8 mouse cellular contexts compared by ENCODE assay signal in the genomic region with DNA sequence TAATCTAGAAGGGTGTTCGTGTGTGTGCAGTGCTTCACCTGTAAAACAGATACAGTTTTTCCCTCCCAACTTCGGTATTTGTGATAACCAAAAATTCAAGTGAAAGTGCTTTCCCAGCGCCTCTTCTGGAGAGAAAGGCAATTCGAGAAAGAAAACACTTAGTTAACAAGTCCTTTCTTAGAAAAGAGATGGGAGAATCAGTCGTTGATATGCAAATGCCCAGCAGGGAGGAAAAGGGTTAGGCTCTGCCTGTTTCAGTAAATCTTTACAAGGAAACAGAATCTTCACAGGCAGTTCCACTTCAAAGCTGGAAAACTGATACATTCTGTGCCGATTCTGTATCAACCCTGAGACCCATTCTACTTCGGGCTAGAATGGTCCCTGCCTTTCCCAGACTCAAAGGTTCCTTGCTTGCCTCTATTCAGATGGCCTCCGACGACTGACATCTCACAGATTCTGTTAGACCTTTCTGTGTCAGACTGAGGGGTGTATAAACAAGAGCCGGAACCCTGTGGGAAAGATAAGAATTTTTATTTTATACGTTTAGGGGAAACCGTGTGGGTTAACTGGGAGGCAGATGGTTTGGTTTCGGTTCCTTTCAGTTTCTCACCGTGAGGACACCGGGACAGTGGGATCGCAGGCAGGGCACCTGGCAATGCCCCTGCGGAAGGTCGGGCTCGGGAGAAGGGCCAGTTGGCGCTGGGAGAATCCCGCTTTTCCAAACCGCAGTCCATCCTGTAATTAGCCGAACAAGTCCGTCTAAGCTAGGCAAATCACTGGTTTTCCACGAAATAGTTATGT. TPM values are rescaled to one million over a fixed set of nuclear protein-coding genes. Genes with fewer than 3 reads are reported as not detected.
DNase-seq lines count a peak whose midpoint lies in the region; ATAC-seq and TF ChIP-seq lines count a peak whose summit lies in the region.

TSS of gene Slc9a2 (plus strand) at position 508 of the 801 bp plus-strand sequence.

- peak within 1 kb of the TSS; percentile 53 for H3K9ac ChIP-seq in forebrain, embryonic 15.5 days (replicated peaks)
- peak within 1 kb of the TSS; percentile 27; the same call in 1 of the 2 replicates for H3K9ac ChIP-seq in intestine, embryonic 14.5 days (ENCODE audit: low read length)
- H3K9ac ChIP-seq in liver, postnatal 0 days (replicated peaks), result no peak within 1 kb of the TSS

- intact Hi-C loops in left cerebral cortex, postnatal 14 days (cut with DNase I), result no loop called here

- H3K4me3 ChIP-seq in layer of hippocampus, adult 2 months, result peak within 1 kb of the TSS; percentile 64
- peak within 1 kb of the TSS; percentile 64 for H3K4me3 ChIP-seq in forebrain, embryonic 15.5 days
- H3K4me3 ChIP-seq in intestine, embryonic 14.5 days (ENCODE audit: low read depth, low read length), result peak within 1 kb of the TSS; percentile 53
- H3K4me3 ChIP-seq in liver, postnatal 0 days (ENCODE audit: low read depth, low read length), result peak within 1 kb of the TSS; percentile 51

- no peaks in the 10 kb centered on the region for H3K9me3 ChIP-seq in forebrain, embryonic 15.5 days
- no peaks in the 10 kb centered on the region for H3K9me3 ChIP-seq in intestine, embryonic 14.5 days (ENCODE audit: control insufficient read depth, low read length)
- H3K9me3 ChIP-seq in liver, postnatal 0 days (ENCODE audit: low read length), result no peaks in the 10 kb centered on the region

- peaks cover 48% of the 10 kb centered on the region for H3K27me3 ChIP-seq in forebrain, embryonic 15.5 days
- H3K27me3 ChIP-seq in intestine, embryonic 14.5 days (replicated peaks; ENCODE audit: control insufficient read depth, insufficient read depth, low read length), result peaks cover 65% of the 10 kb centered on the region
- peaks cover 50% of the 10 kb centered on the region for H3K27me3 ChIP-seq in liver, postnatal 0 days (ENCODE audit: insufficient read depth, low read length)

- no peak for TF ChIP-seq EP300 in liver, postnatal 0 days (IDR thresholded peaks at IDR 0.05; ENCODE audit: low read depth)

- TF ChIP-seq CTCF in layer of hippocampus, adult 2 months (conservative IDR thresholded peaks at IDR 0.05), result peak; percentile 16; the same call in 1 of the 2 replicates
- no peak for TF ChIP-seq CTCF in liver, postnatal 0 days (IDR thresholded peaks at IDR 0.05; ENCODE audit: low read depth)

- DNase-seq in layer of hippocampus, adult 2 months (ENCODE audit: low spot score in 2 of 2), result no peak
- DNase-seq in layer of hippocampus, adult 11-12 months (ENCODE audit: low spot score), result no peak
- DNase-seq in brain, adult 2 months (ENCODE audit: low read depth, low spot score), result peak; percentile 12
- no peak for DNase-seq in intestine, embryonic 14.5 days (ENCODE audit: low spot score)
- DNase-seq in liver, postnatal 0 days, result no peak
- no peak for DNase-seq in adipocyte (ENCODE audit: low spot score)
- DNase-seq in left cerebral cortex, postnatal 14 days (ENCODE audit: low spot score in 2 of 2), result no peak

- H3K4me2 ChIP-seq in forebrain, embryonic 15.5 days (replicated peaks), result peak within 1 kb of the TSS; percentile 100
- peak within 1 kb of the TSS; percentile 99 for H3K4me2 ChIP-seq in intestine, embryonic 14.5 days (ENCODE audit: low read length)
- H3K4me2 ChIP-seq in liver, postnatal 0 days (ENCODE audit: low read depth, low read length), result peak within 1 kb of the TSS; percentile 91

- H3K4me1 ChIP-seq in forebrain, embryonic 15.5 days, result peaks cover 21% of the 10 kb centered on the region
- H3K4me1 ChIP-seq in intestine, embryonic 14.5 days (replicated peaks; ENCODE audit: control insufficient read depth, insufficient read depth, low read length), result 0 out of 2 replicates have a peak, but pooled peaks cover 6% of the 10 kb centered on the region
- H3K4me1 ChIP-seq in liver, postnatal 0 days (ENCODE audit: insufficient read depth), result peaks cover 9% of the 10 kb centered on the region; the same call in 1 of the 2 replicates

- no peaks in the 10 kb centered on the region for H3K36me3 ChIP-seq in forebrain, embryonic 15.5 days
- no peaks in the 10 kb centered on the region for H3K36me3 ChIP-seq in intestine, embryonic 14.5 days (ENCODE audit: control insufficient read depth, insufficient read depth, low read length)
- no peaks in the 10 kb centered on the region for H3K36me3 ChIP-seq in liver, postnatal 0 days (replicated peaks; ENCODE audit: insufficient read depth, low read length)

- 3% methylated on average over 25 of the region's 25 CpGs for WGBS in forebrain, embryonic 15.5 days
- WGBS in intestine, embryonic 14.5 days, result 3% methylated on average over 25 of the region's 25 CpGs
- 2% methylated on average over 25 of the region's 25 CpGs for WGBS in liver, postnatal 0 days (ENCODE audit: insufficient replicate concordance)

- peak within 1 kb of the TSS; percentile 81 for H3K27ac ChIP-seq in layer of hippocampus, adult 2 months
- no peak within 1 kb of the TSS for H3K27ac ChIP-seq in forebrain, embryonic 15.5 days (replicated peaks)
- H3K27ac ChIP-seq in intestine, embryonic 14.5 days (ENCODE audit: low read depth), result no peak within 1 kb of the TSS
- no peak within 1 kb of the TSS for H3K27ac ChIP-seq in liver, postnatal 0 days (ENCODE audit: low read depth)

- ATAC-seq in forebrain, embryonic 15.5 days (replicated peaks), result peak; percentile 1; the same call in 1 of the 2 replicates
- no peak for ATAC-seq in intestine, embryonic 14.5 days (replicated peaks; ENCODE audit: low FRiP score, low TSS enrichment, low read depth)
- ATAC-seq in liver, postnatal 0 days, result no peak

RNA-seq across cellular contexts. Expression of gene Slc9a2, which starts in this region (rescaled TPM):
- total RNA-seq in layer of hippocampus, adult 2 months (2021), result 10 to 100 TPM; 26.0 to 28.2 TPM
- polyA plus RNA-seq in forebrain, embryonic 15.5 days (2015; fragmentation: Nextera tagmentation; extraction: Ambion mirVana), result 0.09 and 0.13 TPM in 2 replicates
- 0.16 and 0.20 TPM in 2 replicates for polyA plus RNA-seq in intestine, embryonic 14.5 days (2014; fragmentation: Nextera tagmentation; extraction: Ambion mirVana)
- polyA plus RNA-seq in liver, postnatal 0 days (2015; fragmentation: Nextera tagmentation; extraction: Ambion mirVana), result 0.04 TPM in 1 of 2 replicates, not detected in the other
- total RNA-seq in left cerebral cortex, postnatal 14 days (2021), result 1 to 10 TPM; 2.7 to 2.9 TPM

Comparison
In these comparisons a context has a peak if more than half of its experiments do, and no peak if none do; other contexts are left out.
1. RNA of gene Slc9a2 (total RNA-seq): 26.0 to 28.2 TPM in layer of hippocampus, adult 2 months; 2.7 to 2.9 TPM in left cerebral cortex, postnatal 14 days; every median in the first group is over 4 times any median in the second.
2. Peak in ATAC-seq, H3K4me3 ChIP-seq, H3K9ac ChIP-seq and H3K4me2 ChIP-seq in forebrain, embryonic 15.5 days; RNA of the gene not detected or under 1 TPM.
3. Peak in every context shown above with its lines, with median percentiles within 50 percentile points of each other: H3K4me3 ChIP-seq and H3K4me2 ChIP-seq.